Mouse (Mus musculus) mouse embryonic stem cell (cell line): Measurements from ENCODE around the gene C1qtnf4.

Experiments used
- in situ Hi-C, 2 experiments: fragments of 300-500 bp; cut with MboI; formaldehyde crosslinking; loops; 1 replicate in 1 of 2; 3 replicates in 1 of 2; pipeline ENCODE4 v1.14.3; 2019 to 2020; ENCODE audit warnings: low sequenced_read_pairs in 2 of 2, low pct_unique_long_range_greater_than_20kb in 1 of 2, mixed read lengths in 1 of 2; ENCODE audit not compliant: unreplicated experiment in 1 of 2

The C1qtnf4 gene

DNA sequence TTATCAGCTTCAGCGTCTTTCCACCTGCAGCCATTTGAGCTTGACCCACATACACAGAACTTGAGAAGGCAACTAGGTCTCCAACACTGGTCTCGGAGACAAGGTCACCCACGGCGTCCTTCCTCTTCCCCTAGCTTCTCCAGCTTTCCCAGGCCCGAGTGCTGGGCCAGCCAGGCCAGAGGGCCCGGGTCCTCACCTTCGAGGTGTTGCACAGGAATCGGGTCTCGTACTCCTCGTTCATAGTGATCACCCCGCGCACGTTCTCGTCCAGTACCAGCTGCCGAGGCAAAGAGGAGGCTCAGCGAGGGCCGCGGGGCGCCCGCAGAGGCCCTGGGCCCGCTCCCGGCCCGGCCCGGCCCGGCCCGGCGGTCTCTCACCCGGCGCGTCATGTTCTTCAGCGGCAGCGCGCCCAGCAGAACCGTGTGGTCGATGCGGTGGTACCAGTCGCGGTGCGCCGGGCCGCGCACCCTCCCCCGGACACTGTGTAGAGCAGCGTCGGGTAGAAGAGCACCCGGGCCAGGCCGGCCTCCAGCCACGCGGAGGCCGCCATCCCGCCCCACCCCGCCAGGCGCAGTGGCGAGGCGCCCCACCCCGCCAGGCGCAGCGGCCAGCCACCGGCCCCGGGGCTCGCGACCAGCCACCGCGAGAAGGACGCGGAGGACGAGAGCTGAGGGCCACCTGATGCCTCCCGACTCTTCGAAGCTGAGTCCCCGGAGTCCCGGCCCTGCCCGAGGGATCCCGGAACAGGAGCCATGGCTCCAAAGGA lies 31.8 kb downstream of the C1qtnf4 start:
- in situ Hi-C loops, result no loop called here

DNA sequence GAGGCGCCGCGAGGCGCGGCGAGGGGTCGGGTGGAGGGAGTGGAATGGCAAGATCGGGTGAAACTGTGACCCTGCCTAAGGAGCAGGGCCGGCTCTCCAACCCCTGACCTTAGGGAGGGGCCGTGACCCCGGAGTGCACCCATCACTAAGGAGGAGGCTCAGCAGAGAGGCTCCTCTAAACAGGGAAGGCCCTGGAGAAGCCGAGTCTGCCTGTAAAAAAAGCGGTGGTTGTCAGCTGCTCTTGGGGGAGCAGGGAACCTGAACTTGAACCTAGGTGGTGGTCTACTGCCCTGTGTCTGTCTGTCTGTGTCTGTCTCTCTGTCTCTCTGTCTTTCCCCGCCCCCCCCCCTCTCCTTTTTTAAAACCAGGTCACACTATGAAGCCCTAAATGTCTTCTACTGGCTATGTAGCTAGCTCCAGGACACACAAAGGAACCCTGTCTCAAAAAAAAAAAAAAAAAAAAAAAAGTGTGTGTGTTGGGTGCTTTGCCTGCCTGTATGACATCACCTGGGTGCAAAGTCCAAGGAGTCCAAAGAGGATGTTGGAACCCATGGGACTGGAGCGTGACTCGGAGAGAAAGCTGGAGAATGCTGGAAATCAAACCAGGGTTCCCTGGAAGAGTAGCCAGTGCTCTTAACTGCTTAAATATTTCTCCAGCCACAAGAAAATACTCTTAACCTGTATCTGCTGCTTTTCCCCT lies 32.5 kb downstream of the C1qtnf4 start:
- in situ Hi-C loops, result no loop called here

DNA sequence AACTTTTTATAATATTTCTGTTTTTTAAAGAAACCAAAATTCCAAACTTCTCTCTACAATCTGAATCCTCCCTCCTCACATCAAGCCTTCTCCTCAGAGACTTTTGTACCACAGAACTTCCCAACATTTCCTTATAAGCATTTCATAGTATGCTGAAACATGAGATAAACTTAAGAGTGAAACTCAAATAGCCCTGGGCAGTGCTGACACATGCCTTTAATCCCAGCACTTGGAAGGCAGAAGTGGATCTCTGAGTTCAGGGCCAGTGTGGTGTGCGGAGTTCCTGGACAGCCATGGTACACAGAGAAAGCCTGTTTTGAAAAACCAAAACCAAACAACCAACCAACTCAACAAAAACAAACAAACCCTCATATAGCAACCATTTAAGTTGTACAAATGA lies 35.5 kb downstream of the C1qtnf4 start:
- in situ Hi-C loops, result no loop called here

DNA sequence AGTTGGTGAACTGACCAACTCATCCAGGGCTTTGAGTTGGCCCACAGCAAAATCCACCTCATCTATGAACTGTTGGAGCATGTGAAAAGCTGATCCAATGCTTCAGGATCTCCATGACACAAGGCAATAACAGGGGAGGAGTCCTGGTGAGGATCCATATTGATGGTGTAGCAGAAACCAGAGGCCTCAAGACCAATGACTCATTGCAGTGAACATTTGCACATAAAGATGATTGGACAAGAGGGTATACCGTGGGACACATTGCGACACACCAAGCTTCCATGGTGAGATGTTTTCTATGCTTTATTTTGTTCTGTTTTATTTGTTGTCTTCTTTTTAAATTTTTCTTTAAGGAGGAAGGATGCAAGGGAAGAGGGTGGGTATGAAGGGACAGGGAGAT lies 37.0 kb downstream of the C1qtnf4 start:
- in situ Hi-C loops, result no loop called here

DNA sequence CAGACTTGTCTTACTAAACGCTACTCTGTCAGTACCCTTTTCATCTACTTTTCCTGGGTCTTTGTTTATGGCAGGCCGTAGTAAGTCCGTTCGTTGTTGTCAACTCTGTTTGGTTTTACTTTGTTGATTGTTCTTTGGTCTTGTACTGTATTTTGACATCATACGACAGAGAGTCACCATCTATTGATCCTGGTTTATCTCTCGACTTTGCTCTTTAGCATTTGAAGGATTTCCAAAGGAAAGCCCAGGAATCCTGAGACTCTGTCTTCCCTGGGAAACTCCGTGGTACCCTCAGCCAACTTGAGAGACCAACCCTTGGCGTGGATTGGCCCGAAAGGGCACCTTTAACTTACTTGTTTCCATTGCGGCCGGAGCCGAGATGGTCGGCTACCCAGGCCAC lies 42.9 kb downstream of the C1qtnf4 start:
- in situ Hi-C loops, result no loop called here

DNA sequence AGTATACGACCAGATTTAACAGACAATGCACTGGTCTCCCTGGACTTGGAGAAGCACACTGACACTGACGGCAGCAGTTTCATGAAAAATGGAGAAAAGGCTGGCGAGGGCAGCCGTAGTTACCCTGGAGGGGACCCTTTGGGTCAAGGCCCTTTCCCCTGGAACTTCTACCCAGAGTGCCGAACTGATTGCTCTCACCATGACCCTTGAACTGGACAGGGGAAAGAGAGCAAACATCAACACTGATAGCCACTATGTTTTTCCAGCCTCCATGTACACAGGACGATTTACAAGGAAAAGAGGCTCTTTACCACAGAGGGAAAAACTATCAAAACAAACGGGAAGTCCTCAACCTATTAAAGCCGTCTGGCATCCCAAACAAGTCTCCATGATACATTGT lies 46.2 kb downstream of the C1qtnf4 start:
- in situ Hi-C loops, result no loop called here

DNA sequence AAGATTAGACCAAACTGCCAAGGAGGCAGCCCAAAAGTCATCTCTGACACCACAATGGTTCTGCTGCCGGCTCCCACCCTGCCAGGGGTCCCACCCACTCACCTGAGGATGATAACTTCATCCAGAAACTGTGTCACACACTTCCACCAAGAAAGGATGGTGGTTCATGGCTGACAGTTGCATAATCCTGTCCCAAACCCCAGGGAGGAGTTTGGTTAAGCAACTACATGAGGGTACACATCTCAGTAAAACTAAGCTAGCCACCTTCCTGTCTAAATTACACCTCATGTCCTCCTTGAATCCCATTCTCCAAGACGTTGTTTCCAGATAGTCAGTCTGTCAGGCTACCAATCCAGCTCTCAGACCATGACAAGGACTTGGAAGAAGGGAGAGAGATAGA lies 46.6 kb downstream of the C1qtnf4 start:
- in situ Hi-C loops, result no loop called here

DNA sequence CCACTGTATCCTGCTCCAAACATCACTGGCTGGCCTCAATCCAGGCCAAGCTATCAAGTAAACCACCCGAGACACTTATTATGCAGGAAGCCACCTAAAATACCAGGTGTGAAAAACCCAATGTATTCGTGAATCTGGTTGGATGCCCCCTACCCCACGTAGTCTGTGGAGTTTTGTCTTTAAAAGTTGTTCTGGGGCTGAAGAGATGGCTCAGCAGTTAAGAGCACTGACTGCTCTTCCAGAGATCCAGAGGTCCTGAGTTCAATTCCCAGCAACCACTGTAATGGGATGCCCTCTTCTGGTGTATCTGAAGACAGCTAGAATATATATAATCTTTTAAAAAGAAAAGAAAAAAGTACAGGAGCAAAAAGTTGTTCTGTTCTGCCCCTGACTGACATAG lies 52.7 kb downstream of the C1qtnf4 start:
- in situ Hi-C loops, result no loop called here

DNA sequence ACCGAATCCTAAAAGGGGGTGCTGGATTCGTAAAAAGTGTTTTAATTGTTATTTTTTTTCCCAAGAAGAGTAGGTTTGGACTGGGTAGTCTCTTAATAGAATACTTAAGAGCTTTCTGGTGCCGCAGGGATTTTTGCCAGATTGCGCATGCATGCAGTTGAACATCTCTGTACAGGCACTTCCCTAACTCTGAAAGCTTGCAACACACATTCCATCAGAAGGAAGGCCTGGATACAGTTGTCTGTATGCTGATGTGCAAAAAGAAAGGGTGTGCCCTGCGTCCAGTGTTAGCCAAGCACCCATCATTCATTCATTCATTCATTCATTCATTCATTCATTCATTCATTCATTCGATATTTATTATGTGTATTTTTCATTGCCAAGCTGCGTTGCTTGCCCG lies 54.1 kb downstream of the C1qtnf4 start:
- in situ Hi-C loops, result no loop called here
